Mouse (Mus musculus): Measurements from ENCODE around the gene Mok. TPM values are rescaled to one million over a fixed set of nuclear protein-coding genes. Genes with fewer than 3 reads are reported as not detected.

Mok gene
- total and polyA plus RNA-seq, 2 experiments from 2014 or later = 17.0 to 23.7 TPM

DNA sequence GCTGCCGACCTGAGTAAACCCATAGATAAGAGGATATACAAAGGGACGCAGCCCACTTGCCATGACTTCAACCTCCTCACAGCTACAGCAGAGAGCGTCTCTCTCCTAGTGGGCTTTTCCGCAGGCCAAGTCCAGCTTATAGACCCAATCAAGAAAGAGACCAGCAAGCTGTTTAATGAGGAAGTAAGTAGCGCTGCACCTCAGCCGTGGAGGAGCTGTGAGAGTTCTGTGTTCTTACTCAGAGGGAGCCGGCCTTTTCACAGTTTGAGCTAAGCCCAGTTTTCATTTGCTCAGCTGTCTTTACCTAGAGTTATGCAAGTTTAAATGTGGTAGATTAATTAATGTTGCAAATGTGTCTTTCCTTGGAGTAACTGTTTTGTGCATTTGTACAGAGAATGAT, 61.4 kb downstream of the Mok start:
- no peak for DNase-seq (ENCODE audit: low spot score)
- no peaks in the 10 kb centered on the region for H3K9me3 ChIP-seq (ENCODE audit: low read length)
- H3K27ac ChIP-seq (ENCODE audit: low read depth, low read length) = no peak overlapping the region
- no peak for TF ChIP-seq CTCF (IDR thresholded peaks at IDR 0.05)
- peaks cover 11% of the 10 kb centered on the region for H3K36me3 ChIP-seq (ENCODE audit: insufficient read depth, low read length)
- no peaks in the 10 kb centered on the region for H3K27me3 ChIP-seq (ENCODE audit: insufficient read depth, low read length)
- WGBS = 81% methylated on average over 7 of the region's 7 CpGs
- H3K4me3 ChIP-seq (ENCODE audit: low read depth, low read length) = no peak overlapping the region
- no peak for ATAC-seq (ENCODE audit: low FRiP score)
- no peak overlapping the region for H3K9ac ChIP-seq (replicated peaks; ENCODE audit: low read length, poor library complexity, severe bottlenecking)
- H3K4me2 ChIP-seq (ENCODE audit: low read depth, low read length, poor library complexity, severe bottlenecking) = no peak overlapping the region
- H3K4me1 ChIP-seq (ENCODE audit: insufficient read depth, low read length) = no peaks in the 10 kb centered on the region

DNA sequence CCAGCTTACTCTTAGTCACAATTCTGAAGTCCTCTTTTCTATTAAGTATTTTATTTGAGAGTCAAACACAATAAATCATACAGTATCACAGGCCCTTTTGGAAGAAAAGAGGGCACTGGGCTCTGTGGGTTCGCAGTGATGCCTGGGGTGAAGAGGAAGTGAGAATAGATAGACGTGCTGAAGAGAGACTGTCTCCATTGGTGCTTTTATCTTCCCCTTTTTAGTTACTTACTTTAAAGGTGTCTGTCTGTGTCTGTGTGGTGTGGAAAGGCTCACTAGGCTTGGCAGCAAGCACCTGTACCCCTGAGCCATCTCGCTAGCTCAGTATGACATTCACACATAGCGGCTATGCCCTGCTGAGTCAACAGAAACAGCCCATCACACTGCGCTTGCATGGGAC, 62.9 kb downstream of the Mok start:
- Histone ChIP-seq H3K4me1 (ENCODE audit: insufficient read depth, low read length) (no peaks in the 10 kb centered on the region), H3K36me3 (ENCODE audit: insufficient read depth, low read length) (peaks cover 11% of the 10 kb centered on the region), H3K27ac (ENCODE audit: low read depth, low read length) (no peak overlapping the region), H3K9me3 (ENCODE audit: low read length) (no peaks in the 10 kb centered on the region), H3K4me2 (ENCODE audit: low read depth, low read length, poor library complexity, severe bottlenecking) (no peak overlapping the region), H3K9ac (replicated peaks; ENCODE audit: low read length, poor library complexity, severe bottlenecking) (no peak overlapping the region), H3K27me3 (ENCODE audit: insufficient read depth, low read length) (no peaks in the 10 kb centered on the region), H3K4me3 (ENCODE audit: low read depth, low read length) (no peak overlapping the region)
- WGBS = 79% methylated on average over 5 of the region's 5 CpGs
- ATAC-seq (ENCODE audit: low FRiP score) (no peak), DNase-seq (ENCODE audit: low spot score) (no peak)
- TF ChIP-seq CTCF (IDR thresholded peaks at IDR 0.05) = no peak

DNA sequence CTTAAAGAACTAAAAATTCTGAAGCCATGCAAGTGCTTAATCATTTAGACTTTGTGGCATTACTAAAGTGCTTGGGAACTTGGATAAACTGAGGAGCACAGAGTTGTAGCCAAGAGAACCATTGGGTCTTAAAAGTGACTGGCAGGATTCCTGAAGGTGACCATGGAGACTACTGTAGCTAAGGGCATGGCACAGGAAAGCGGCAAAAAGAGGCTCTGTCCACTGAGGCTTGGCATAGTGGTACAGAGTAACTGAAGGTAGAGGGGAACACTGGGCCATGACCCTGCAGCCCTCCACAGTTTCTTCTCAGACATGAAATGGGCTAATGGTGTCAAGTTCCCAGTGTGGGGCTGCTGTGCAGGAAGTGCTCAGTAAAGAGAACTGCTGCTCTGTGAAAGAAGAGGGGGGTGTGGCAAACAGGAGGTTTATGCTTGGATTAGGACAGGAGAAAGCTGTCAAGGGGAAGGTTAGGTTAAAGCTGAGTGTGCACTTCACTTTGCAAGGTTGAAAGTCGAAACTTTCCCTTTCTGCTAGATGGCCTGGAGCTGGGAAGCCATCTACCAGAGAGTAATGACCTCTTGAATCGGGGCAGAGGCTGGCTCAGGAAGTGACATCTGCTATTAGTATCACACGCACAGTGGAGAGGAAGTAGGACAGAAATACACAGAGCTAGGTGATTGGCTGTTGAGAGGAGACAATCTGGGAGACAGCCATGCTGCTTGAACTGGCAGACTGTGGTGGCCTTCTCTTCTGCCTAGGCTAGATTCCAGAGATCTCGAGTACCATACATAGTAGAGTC, 64.9 kb downstream of the Mok start:
- no peak for TF ChIP-seq CTCF (IDR thresholded peaks at IDR 0.05)
- H3K4me3 ChIP-seq (ENCODE audit: low read depth, low read length) = no peak overlapping the region
- DNase-seq (ENCODE audit: low spot score) = peak; percentile 16
- H3K9ac ChIP-seq (replicated peaks; ENCODE audit: low read length, poor library complexity, severe bottlenecking) = no peak overlapping the region
- H3K36me3 ChIP-seq (ENCODE audit: insufficient read depth, low read length) = peaks cover 8% of the 10 kb centered on the region
- no peak overlapping the region for H3K27ac ChIP-seq (ENCODE audit: low read depth, low read length)
- ATAC-seq (ENCODE audit: low FRiP score) = no peak
- no peaks in the 10 kb centered on the region for H3K4me1 ChIP-seq (ENCODE audit: insufficient read depth, low read length)
- no peak overlapping the region for H3K4me2 ChIP-seq (ENCODE audit: low read depth, low read length, poor library complexity, severe bottlenecking)
- 79% methylated on average over 5 of the region's 5 CpGs for WGBS
- no peaks in the 10 kb centered on the region for H3K27me3 ChIP-seq (ENCODE audit: insufficient read depth, low read length)
- H3K9me3 ChIP-seq (ENCODE audit: low read length) = no peaks in the 10 kb centered on the region

DNA sequence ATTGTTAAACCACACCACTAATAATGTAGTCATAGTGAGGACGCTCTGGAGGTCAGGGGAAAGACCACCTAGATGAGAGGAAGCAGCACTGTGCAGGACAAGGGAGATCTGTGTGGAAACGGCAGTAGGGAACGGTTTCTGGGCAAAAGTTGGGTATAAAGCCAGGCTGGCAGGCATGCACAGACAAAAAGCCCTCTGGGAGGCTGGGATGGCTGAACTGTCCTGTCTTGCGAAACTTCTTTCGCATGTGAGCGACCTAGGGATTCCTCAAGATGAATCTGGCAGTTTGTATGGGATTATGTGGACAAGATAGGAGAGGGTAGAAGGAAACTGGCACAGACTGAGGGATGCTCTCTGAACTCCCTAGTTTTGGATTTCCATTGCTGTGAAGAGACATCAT, 68.8 kb downstream of the Mok start:
- no peak for DNase-seq (ENCODE audit: low spot score)

DNA sequence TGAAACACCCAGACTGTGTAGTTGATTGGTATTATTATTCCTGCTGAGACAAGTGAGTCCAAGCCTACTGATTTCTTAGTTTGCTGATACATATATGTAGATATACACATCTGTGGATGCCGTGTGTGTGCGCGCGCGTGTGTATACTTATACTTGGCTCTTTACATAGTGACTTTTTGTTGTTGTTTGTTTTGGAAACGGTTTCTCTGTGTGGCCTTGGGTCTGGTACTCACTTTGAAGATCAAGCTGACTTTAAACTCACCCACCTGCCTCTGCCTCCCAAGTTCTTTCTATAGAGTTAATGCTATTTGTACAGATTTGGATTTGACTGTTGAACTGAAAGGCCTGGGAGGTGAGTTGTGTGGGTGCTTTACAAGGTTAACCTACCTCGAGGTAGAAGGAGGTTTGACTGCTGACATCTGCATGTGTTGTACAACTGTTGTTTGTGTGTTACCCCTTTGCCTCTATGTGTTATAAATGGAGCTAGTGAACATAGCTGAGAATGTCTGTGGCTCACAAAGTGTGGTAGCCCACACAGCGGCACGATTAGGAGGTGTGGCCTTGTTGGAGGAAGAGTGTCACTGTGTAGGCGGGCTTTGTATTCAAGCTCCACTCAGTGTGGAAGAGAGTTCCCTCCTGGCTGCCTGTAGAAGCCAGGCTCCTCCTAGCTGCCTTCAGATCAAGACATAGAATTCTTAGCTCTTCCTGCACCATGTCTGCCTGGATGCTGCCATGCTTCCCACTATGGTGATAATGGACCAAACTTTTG, 70.1 kb downstream of the Mok start:
- Histone ChIP-seq H3K27ac (ENCODE audit: low read depth, low read length) (no peak overlapping the region), H3K36me3 (ENCODE audit: insufficient read depth, low read length) (no peaks in the 10 kb centered on the region), H3K4me2 (ENCODE audit: low read depth, low read length, poor library complexity, severe bottlenecking) (no peak overlapping the region), H3K4me1 (ENCODE audit: insufficient read depth, low read length) (peaks cover 5% of the 10 kb centered on the region; the same call in 1 of the 2 replicates), H3K4me3 (ENCODE audit: low read depth, low read length) (no peak overlapping the region), H3K9me3 (ENCODE audit: low read length) (no peaks in the 10 kb centered on the region), H3K27me3 (ENCODE audit: insufficient read depth, low read length) (no peaks in the 10 kb centered on the region), H3K9ac (replicated peaks; ENCODE audit: low read length, poor library complexity, severe bottlenecking) (no peak overlapping the region)
- no peak for ATAC-seq (ENCODE audit: low FRiP score)
- WGBS = 94% methylated on average over 10 of the region's 10 CpGs
- DNase-seq (ENCODE audit: low spot score) = no peak
- no peak for TF ChIP-seq CTCF (IDR thresholded peaks at IDR 0.05)

More for the DNA sequence above, 68.8 kb downstream of the Mok start:
- TF ChIP-seq CTCF (IDR thresholded peaks at IDR 0.05) = no peak
- Histone ChIP-seq H3K27ac (ENCODE audit: low read depth, low read length) (no peak overlapping the region), H3K4me3 (ENCODE audit: low read depth, low read length) (no peak overlapping the region), H3K4me2 (ENCODE audit: low read depth, low read length, poor library complexity, severe bottlenecking) (no peak overlapping the region), H3K4me1 (ENCODE audit: insufficient read depth, low read length) (peaks cover 5% of the 10 kb centered on the region; the same call in 1 of the 2 replicates), H3K36me3 (ENCODE audit: insufficient read depth, low read length) (no peaks in the 10 kb centered on the region), H3K9me3 (ENCODE audit: low read length) (no peaks in the 10 kb centered on the region), H3K27me3 (ENCODE audit: insufficient read depth, low read length) (no peaks in the 10 kb centered on the region), H3K9ac (replicated peaks; ENCODE audit: low read length, poor library complexity, severe bottlenecking) (no peak overlapping the region)
- WGBS = 93% methylated on average over 6 of the region's 6 CpGs
- no peak for ATAC-seq (ENCODE audit: low FRiP score)

Measured in midbrain, postnatal 0 days (tissue).